In genomic region chr1:45313696-45314295, GRCm38 (mm10) we compare ENCODE assay signal across 7 mouse cellular contexts. TPM values are rescaled to one million over a fixed set of nuclear protein-coding genes. Genes with fewer than 3 reads are reported as not detected.
DNase-seq lines count a peak whose midpoint lies in the region; ATAC-seq and TF ChIP-seq lines count a peak whose summit lies in the region.

No protein-coding gene starts in this region.

- no peaks in the 10 kb centered on the region for H3K27me3 ChIP-seq in limb, embryonic 11.5 days (ENCODE audit: control insufficient read depth, insufficient read depth, low read length)
- no peaks in the 10 kb centered on the region for H3K27me3 ChIP-seq in neural tube, embryonic 14.5 days (ENCODE audit: control insufficient read depth, insufficient read depth, low read length)

- no peaks in the 10 kb centered on the region for H3K9me3 ChIP-seq in limb, embryonic 11.5 days (ENCODE audit: control insufficient read depth, low read length)
- H3K9me3 ChIP-seq in neural tube, embryonic 14.5 days (ENCODE audit: control insufficient read depth, low read length), result no peaks in the 10 kb centered on the region

- 0 out of 2 replicates have a peak overlapping the region, but pooled peaks have one; percentile 4 for H3K9ac ChIP-seq in limb, embryonic 11.5 days (ENCODE audit: low read length)
- no peak overlapping the region for H3K9ac ChIP-seq in neural tube, embryonic 14.5 days (replicated peaks; ENCODE audit: low read depth, low read length)

- H3K4me2 ChIP-seq in limb, embryonic 11.5 days (ENCODE audit: low read depth, severe bottlenecking), result peak overlapping the region; percentile 35
- H3K4me2 ChIP-seq in neural tube, embryonic 14.5 days (ENCODE audit: low read depth, low read length), result peak overlapping the region; percentile 38

- intact Hi-C loops in left cerebral cortex, adult 2 months (cut with DNase I), result loop anchor here (1.0 to 5.0 kb wide), 2 partner anchors 566 to 1081 kb away; no protein-coding TSS in a partner anchor
- intact Hi-C loops in left cerebral cortex, postnatal 36 days (cut with DNase I), result loop anchor here (2.0 to 5.0 kb wide), 2 partner anchors 569 to 1086 kb away; no protein-coding TSS in a partner anchor

- 0 out of 2 replicates have a peak overlapping the region, but pooled peaks have one; percentile 32 for H3K4me3 ChIP-seq in left cerebral cortex, adult 2 months
- H3K4me3 ChIP-seq in brown adipose tissue, adult 24 weeks (ENCODE audit: insufficient read depth, low read depth, low read length), result peak overlapping the region; percentile 42
- H3K4me3 ChIP-seq in limb, embryonic 11.5 days (ENCODE audit: low read depth, low read length), result peak overlapping the region; percentile 25
- peak overlapping the region; percentile 10; the same call in 1 of the 2 replicates for H3K4me3 ChIP-seq in neural tube, embryonic 14.5 days (ENCODE audit: low read depth, low read length)

- TF ChIP-seq CTCF in left cerebral cortex, adult 2 months (IDR thresholded peaks at IDR 0.05), result peak; percentile 58

- peak; percentile 72; the same call in 1 of the 2 replicates for ATAC-seq in granulocyte monocyte progenitor cell, adult 5-6 weeks (replicated peaks; ENCODE audit: poor library complexity, severe bottlenecking)
- 0 out of 2 replicates have a peak, but pooled peaks have one; percentile 49 for ATAC-seq in limb, embryonic 11.5 days (ENCODE audit: insufficient number of reproducible peaks, low FRiP score, low TSS enrichment, low read depth)
- ATAC-seq in neural tube, embryonic 14.5 days (ENCODE audit: low read depth), result peak; percentile 91

- DNase-seq in left cerebral cortex, adult 2 months (ENCODE audit: extremely low spot score in 1 of 2, low spot score in 2 of 2), result no peak
- no peak for DNase-seq in left cerebral cortex, postnatal 36 days (ENCODE audit: low spot score in 2 of 2)
- no peak for DNase-seq in limb, embryonic 11.5 days (ENCODE audit: low spot score)
- DNase-seq in spleen, postnatal 10 days (ENCODE audit: low spot score in 2 of 2), result no peak

- no peaks in the 10 kb centered on the region for H3K4me1 ChIP-seq in brown adipose tissue, adult 24 weeks (ENCODE audit: control insufficient read depth, insufficient read depth, insufficient read length, low read length)
- H3K4me1 ChIP-seq in limb, embryonic 11.5 days (ENCODE audit: control insufficient read depth, insufficient read depth, low read length), result peaks cover 2% of the 10 kb centered on the region; the same call in 1 of the 2 replicates
- H3K4me1 ChIP-seq in neural tube, embryonic 14.5 days (ENCODE audit: control insufficient read depth, insufficient read depth, low read length), result no peaks in the 10 kb centered on the region

- H3K36me3 ChIP-seq in limb, embryonic 11.5 days (ENCODE audit: control insufficient read depth, insufficient read depth, low read length), result no peaks in the 10 kb centered on the region
- no peaks in the 10 kb centered on the region for H3K36me3 ChIP-seq in neural tube, embryonic 14.5 days (ENCODE audit: control insufficient read depth, insufficient read depth, low read length)

- 10% methylated on average over 7 of the region's 11 CpGs for WGBS in limb, embryonic 11.5 days
- 21% methylated on average over 8 of the region's 11 CpGs for WGBS in neural tube, embryonic 14.5 days

- no peak overlapping the region for H3K27ac ChIP-seq in left cerebral cortex, adult 2 months
- no peak overlapping the region for H3K27ac ChIP-seq in brown adipose tissue, adult 24 weeks (replicated peaks; ENCODE audit: low read depth, low read length)
- H3K27ac ChIP-seq in limb, embryonic 11.5 days (replicated peaks; ENCODE audit: low read depth, low read length), result peak overlapping the region; percentile 72; the same call in 1 of the 2 replicates
- H3K27ac ChIP-seq in neural tube, embryonic 14.5 days (ENCODE audit: low read depth, low read length), result no peak overlapping the region

RNA-seq across cellular contexts. Expression of gene Col3a1, which starts 2.5 kb away (rescaled TPM):
- total RNA-seq in left cerebral cortex, adult 2 months (2021), result 1 to 10 TPM; 5.9 TPM
- total RNA-seq in left cerebral cortex, postnatal 36 days (2021), result 10 to 100 TPM in 1 of 2 experiments, 1 to 10 TPM in 1; 7.9 to 11.0 TPM
- polyA plus RNA-seq in brown adipose tissue, adult 24 weeks (2012; ENCODE audit: insufficient read depth, insufficient read length, missing spikeins), result 164 and 261 TPM in 2 replicates
- not detected in 2 replicates for total RNA-seq in granulocyte monocyte progenitor cell, adult 5-6 weeks (2014; fragmentation: Nextera tagmentation)
- not detected in 2 replicates for total RNA-seq in granulocyte monocyte progenitor cell, adult 5-6 weeks (2017)
- 421 and 478 TPM in 2 replicates for polyA plus RNA-seq in limb, embryonic 11.5 days (2014; fragmentation: Nextera tagmentation; extraction: Ambion mirVana)
- polyA plus RNA-seq in neural tube, embryonic 14.5 days (2014; fragmentation: Nextera tagmentation; extraction: Ambion mirVana), result 12.0 and 501 TPM in 2 replicates

Comparison
In these comparisons a context has a peak if more than half of its experiments do, and no peak if none do; other contexts are left out.
1. RNA of gene Col3a1, which starts 2.5 kb away (total RNA-seq): 7.9 to 11.0 TPM in left cerebral cortex, postnatal 36 days and 5.9 TPM in left cerebral cortex, adult 2 months; not detected in granulocyte monocyte progenitor cell, adult 5-6 weeks; every median in the first group is over 4 times any median in the second.
2. Peak in every context shown above with its lines, with median percentiles within 50 percentile points of each other: H3K4me3 ChIP-seq and ATAC-seq.